Mouse (Mus musculus) embryonic facial prominence, embryonic 13.5 days (tissue): ENCODE results near the gene Baiap2. TPM values are rescaled to one million over a fixed set of nuclear protein-coding genes. Genes with fewer than 3 reads are reported as not detected.

Experiments
- ATAC-seq: fragments of 200-750 bp; cut with Nextera tagmentation; 2 replicates; pipeline ENCODE4 v1.8.0; 2017; ENCODE audit warnings: low read depth; ENCODE audit not compliant: insufficient number of reproducible peaks, insufficient read depth, low FRiP score, low TSS enrichment
- H3K27ac ChIP-seq: fragments of 300-500 bp; sonication (generic); 2 replicates; pipeline ENCODE4 v1.5.1; 2015; ENCODE audit warnings: moderate library complexity, mild to moderate bottlenecking, inconsistent platforms
- H3K27me3 ChIP-seq: fragments of 300-500 bp; sonication (generic); 2 replicates; pipeline ENCODE4 v1.6.1; 2015; ENCODE audit warnings: mild to moderate bottlenecking, inconsistent platforms
- H3K36me3 ChIP-seq: fragments of 300-500 bp; sonication (generic); 2 replicates; pipeline ENCODE4 v1.6.1; 2015; ENCODE audit warnings: mild to moderate bottlenecking, inconsistent platforms
- H3K4me1 ChIP-seq: fragments of 300-500 bp; sonication (generic); 2 replicates; pipeline ENCODE4 v1.6.1; 2015; ENCODE audit warnings: inconsistent platforms
- H3K4me2 ChIP-seq: fragments of 300-500 bp; sonication (generic); 2 replicates; pipeline ENCODE4 v1.6.1; 2015; ENCODE audit warnings: moderate library complexity, mild to moderate bottlenecking, inconsistent platforms
- H3K4me3 ChIP-seq: fragments of 300-500 bp; sonication (generic); 2 replicates; pipeline ENCODE4 v1.5.1; 2015; ENCODE audit warnings: mild to moderate bottlenecking, inconsistent platforms
- H3K9ac ChIP-seq: fragments of 300-500 bp; sonication (generic); 2 replicates; pipeline ENCODE4 v1.6.1; 2015; ENCODE audit warnings: mild to moderate bottlenecking, inconsistent platforms
- H3K9me3 ChIP-seq: fragments of 300-500 bp; sonication (generic); 2 replicates; pipeline ENCODE4 v1.6.1; 2016; ENCODE audit warnings: inconsistent platforms
- WGBS: fragments of 180-500 bp; shearing (Covaris S2); methylation state at CpG from one replicate; pipeline ENCODE4 v1.1.7; 2015; ENCODE audit warnings: mixed read lengths; 5-methylcytosine and 5-hydroxymethylcytosine counted together
- polyA plus RNA-seq: library from polyadenylated mRNA; unstranded; fragments of >200 nt; fragmentation: Nextera tagmentation; extraction: Ambion mirVana; gene quantifications from 2 replicates; pipeline ENCODE4 v1.2.1, GENCODE M21; 2015

Baiap2 gene
- polyA plus RNA-seq, 1 experiment from 2014 or later = 20.0 TPM

GRCm38 (mm10) chr11:120033473-120033872 is 90.9 kb downstream of the Baiap2 start:
- Histone ChIP-seq H3K4me3 (no peak overlapping the region), H3K27ac (no peak overlapping the region), H3K4me1 (peaks cover 16% of the 10 kb centered on the region), H3K36me3 (no peaks in the 10 kb centered on the region), H3K4me2 (no peak overlapping the region), H3K27me3 (no peaks in the 10 kb centered on the region), H3K9me3 (no peaks in the 10 kb centered on the region), H3K9ac (no peak overlapping the region)
- 60% methylated on average over 3 of the region's 3 CpGs for WGBS
- no peak for ATAC-seq

DNA sequence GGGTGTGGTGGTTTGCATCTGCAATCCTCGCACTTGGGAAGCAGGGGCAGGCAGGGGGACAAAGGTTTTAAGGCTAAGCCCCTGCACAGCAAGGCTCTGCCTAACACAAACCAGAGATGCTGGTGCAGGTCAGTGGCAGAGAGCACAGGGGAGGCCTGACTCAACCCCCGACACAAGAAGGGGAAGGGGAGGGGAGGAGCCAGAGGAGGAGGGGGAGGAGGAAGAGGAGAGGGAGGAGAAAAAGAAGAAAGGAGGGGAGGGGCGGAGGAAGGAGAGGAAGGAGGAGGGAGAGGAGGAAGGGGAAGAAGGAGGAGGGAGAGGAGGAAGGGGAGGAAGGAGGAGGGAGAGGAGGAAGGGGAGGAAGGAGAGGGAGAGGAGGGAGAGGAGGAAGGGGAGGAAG is 91.7 kb downstream of the Baiap2 start:
- no peaks in the 10 kb centered on the region for H3K36me3 ChIP-seq
- 35% methylated on average over 3 of the region's 3 CpGs for WGBS
- H3K4me2 ChIP-seq = no peak overlapping the region
- H3K9ac ChIP-seq = no peak overlapping the region
- H3K4me3 ChIP-seq = no peak overlapping the region
- H3K27me3 ChIP-seq = no peaks in the 10 kb centered on the region
- H3K9me3 ChIP-seq = no peaks in the 10 kb centered on the region
- no peak overlapping the region for H3K27ac ChIP-seq
- ATAC-seq = no peak
- H3K4me1 ChIP-seq = peaks cover 16% of the 10 kb centered on the region

DNA sequence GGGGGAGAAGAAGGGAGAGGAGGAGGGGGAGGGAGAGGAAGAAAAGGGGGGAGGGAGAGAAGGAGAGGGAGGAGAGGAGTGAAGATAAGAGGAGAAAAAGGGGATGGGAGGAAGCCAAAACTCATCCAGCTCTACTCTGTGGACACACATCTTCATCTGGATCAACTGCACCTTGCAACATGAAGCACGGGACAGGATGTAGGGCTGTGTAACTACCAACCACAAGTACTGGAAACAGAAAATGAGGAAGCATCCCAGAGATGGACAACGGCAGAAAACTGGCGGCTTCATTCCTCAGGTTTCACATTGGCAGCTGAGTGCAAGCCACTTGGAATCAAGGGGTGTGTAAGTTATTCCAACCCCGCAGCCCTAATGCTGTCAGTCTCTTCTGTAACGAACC is 92.2 kb downstream of the Baiap2 start:
- Histone ChIP-seq H3K9me3 (no peaks in the 10 kb centered on the region), H3K36me3 (no peaks in the 10 kb centered on the region), H3K4me3 (no peak overlapping the region), H3K27ac (no peak overlapping the region), H3K9ac (no peak overlapping the region), H3K27me3 (no peaks in the 10 kb centered on the region), H3K4me2 (no peak overlapping the region), H3K4me1 (peaks cover 19% of the 10 kb centered on the region)
- 56% methylated on average over 5 of the region's 5 CpGs for WGBS
- no peak for ATAC-seq

DNA sequence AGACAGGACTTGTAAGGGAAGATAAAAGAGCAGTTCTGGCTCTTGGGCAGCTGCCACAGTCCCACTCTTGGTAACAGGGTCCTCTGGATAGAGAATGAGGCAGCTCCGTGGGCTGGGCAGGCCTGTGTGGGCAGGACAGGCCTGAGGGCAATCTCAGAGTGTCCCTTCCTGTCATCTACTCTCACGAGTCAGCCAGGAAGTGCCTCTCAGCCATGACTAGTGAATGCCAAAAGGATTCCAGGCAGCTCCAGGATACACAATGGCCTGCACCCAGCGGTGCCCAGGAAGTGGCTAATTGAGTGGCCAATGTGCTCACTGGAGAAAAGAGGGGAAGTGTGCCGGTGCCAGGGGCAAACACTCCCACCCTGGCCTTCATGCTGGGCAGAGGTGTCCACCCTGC is 97.0 kb downstream of the Baiap2 start:
- H3K36me3 ChIP-seq = no peaks in the 10 kb centered on the region
- WGBS = 18% methylated on average over 4 of the region's 4 CpGs
- 0 out of 2 replicates have a peak, but pooled peaks cover 3% of the 10 kb centered on the region for H3K4me1 ChIP-seq
- no peak for ATAC-seq
- no peak overlapping the region for H3K27ac ChIP-seq
- H3K4me2 ChIP-seq = no peak overlapping the region
- H3K27me3 ChIP-seq = no peaks in the 10 kb centered on the region
- H3K9me3 ChIP-seq = no peaks in the 10 kb centered on the region
- no peak overlapping the region for H3K4me3 ChIP-seq
- peak overlapping the region; percentile 49; the same call in 1 of the 2 replicates for H3K9ac ChIP-seq

GRCm38 (mm10) chr11:120040440-120040839 is 97.9 kb downstream of the Baiap2 start:
- WGBS = 72% methylated on average over 8 of the region's 8 CpGs
- Histone ChIP-seq H3K4me2 (no peak overlapping the region), H3K4me3 (no peak overlapping the region), H3K27me3 (no peaks in the 10 kb centered on the region), H3K9me3 (no peaks in the 10 kb centered on the region), H3K9ac (no peak overlapping the region), H3K36me3 (no peaks in the 10 kb centered on the region), H3K27ac (no peak overlapping the region), H3K4me1 (peaks cover 4% of the 10 kb centered on the region)
- no peak for ATAC-seq

DNA sequence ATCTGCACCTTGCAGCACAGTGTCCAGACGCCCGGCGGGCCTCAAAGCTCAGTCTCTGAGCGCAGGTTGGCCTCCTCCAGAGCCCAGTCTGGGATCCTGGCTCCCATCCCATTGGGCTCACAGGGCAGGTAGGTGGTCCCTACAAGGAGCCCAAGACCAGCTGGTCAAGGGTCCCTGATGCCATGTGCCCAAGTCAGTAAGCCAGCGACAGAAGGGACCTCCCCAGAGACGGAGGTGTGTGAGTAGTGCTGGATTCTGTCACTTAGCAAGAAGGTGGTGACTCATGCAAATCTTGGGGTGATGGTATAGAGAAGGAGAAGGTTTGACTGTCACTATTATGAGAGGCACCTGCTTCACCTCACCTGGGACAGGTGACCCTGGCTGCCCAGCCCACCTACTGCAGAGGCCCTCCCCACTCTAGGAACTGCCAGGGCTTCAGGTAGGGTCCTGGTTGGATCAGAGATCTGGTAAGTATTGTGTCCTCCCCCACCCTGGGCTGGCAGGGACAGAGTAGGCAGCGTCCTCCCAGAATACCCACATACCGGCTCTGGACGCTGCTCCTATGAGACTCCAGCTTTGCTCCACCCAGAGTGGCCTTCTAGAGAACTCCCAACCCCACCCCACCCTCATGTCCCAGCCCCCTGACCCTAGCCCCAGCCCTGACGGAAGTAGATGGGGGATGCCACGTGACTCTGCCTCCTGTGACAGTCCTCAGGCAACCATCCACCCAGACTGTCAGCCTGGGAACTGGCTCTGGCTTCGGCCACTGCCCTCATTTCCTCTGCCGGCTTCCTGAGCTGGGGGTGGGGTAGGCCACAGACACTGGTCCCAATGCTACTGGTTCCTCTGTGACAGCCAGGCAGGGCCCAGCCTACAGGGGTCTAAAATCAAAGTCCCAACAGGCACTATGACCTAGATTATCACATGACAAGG is 98.9 kb downstream of the Baiap2 start:
- no peak overlapping the region for H3K27ac ChIP-seq
- peaks cover 15% of the 10 kb centered on the region for H3K4me1 ChIP-seq
- no peaks in the 10 kb centered on the region for H3K36me3 ChIP-seq
- H3K9ac ChIP-seq = no peak overlapping the region
- no peak overlapping the region for H3K4me3 ChIP-seq
- no peaks in the 10 kb centered on the region for H3K9me3 ChIP-seq
- peaks cover 8% of the 10 kb centered on the region for H3K27me3 ChIP-seq
- ATAC-seq = no peak
- no peak overlapping the region for H3K4me2 ChIP-seq
- WGBS = 60% methylated on average over 13 of the region's 13 CpGs

DNA sequence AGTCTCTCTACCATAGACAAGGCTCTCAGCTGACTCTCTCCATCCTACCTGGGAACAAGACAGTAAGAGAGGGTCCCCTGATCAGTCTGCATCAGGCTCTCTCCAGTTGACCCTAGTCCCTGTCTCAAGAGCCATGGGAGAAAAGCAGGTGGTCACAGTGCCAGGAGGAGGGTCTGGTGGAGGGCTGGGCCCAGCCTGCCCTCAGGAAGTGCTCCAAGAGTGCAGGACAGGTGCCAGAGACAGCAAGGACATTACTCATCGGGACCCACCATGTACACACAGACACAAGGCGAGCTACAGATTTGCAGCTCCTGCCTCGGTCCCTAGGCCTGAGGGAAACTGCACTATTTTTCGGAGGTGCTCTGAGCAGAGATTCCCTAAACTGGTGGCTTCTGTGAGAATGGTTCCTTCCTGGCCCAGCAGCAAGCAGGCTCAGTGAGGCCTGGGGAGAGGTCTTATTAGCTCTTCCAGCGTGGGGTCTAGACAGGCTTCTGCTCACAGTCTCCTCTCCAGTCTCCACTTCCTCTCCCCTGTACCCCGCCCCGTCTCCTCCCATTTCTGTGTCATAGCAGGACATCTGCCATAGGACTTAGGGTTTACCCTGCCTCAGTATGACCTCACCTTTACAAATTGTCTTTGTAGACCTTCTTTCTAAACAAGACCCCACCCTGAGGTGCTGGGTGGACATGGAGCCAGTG is 99.7 kb downstream of the Baiap2 start:
- no peak overlapping the region for H3K4me3 ChIP-seq
- peaks cover 19% of the 10 kb centered on the region for H3K4me1 ChIP-seq
- no peak for ATAC-seq
- no peak overlapping the region for H3K27ac ChIP-seq
- no peak overlapping the region for H3K4me2 ChIP-seq
- no peaks in the 10 kb centered on the region for H3K36me3 ChIP-seq
- 71% methylated on average over 7 of the region's 7 CpGs for WGBS
- H3K9ac ChIP-seq = 0 out of 2 replicates have a peak overlapping the region, but pooled peaks have one; percentile 44
- H3K9me3 ChIP-seq = no peaks in the 10 kb centered on the region
- peaks cover 13% of the 10 kb centered on the region for H3K27me3 ChIP-seq

DNA sequence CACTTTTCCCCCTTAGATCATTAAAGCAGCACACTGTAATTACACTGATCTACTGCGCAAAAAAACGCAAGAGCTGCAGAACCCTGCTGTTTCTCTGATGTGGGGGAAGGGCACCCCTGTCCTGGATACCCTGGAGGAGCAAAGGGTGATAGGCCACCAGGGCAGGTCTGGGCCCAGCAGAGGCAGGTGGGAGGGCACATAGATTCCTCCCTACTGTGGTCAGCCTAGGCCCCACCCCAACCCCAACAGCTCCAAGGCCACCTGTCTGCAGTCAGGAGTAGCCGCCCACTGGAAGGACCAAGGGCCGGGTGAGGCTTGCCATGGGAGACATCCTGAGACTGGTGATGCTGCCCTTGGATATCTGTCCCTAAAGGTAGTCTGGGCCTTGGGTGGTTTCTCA is 102.8 kb downstream of the Baiap2 start:
- Histone ChIP-seq H3K4me2 (0 out of 2 replicates have a peak overlapping the region, but pooled peaks have one; percentile 94), H3K27me3 (peaks cover 39% of the 10 kb centered on the region), H3K4me3 (0 out of 2 replicates have a peak overlapping the region, but pooled peaks have one; percentile 68), H3K9me3 (no peaks in the 10 kb centered on the region), H3K9ac (0 out of 2 replicates have a peak overlapping the region, but pooled peaks have one; percentile 77), H3K4me1 (peaks cover 30% of the 10 kb centered on the region), H3K27ac (no peak overlapping the region), H3K36me3 (no peaks in the 10 kb centered on the region)
- WGBS = 58% methylated on average over 4 of the region's 4 CpGs
- no peak for ATAC-seq

DNA sequence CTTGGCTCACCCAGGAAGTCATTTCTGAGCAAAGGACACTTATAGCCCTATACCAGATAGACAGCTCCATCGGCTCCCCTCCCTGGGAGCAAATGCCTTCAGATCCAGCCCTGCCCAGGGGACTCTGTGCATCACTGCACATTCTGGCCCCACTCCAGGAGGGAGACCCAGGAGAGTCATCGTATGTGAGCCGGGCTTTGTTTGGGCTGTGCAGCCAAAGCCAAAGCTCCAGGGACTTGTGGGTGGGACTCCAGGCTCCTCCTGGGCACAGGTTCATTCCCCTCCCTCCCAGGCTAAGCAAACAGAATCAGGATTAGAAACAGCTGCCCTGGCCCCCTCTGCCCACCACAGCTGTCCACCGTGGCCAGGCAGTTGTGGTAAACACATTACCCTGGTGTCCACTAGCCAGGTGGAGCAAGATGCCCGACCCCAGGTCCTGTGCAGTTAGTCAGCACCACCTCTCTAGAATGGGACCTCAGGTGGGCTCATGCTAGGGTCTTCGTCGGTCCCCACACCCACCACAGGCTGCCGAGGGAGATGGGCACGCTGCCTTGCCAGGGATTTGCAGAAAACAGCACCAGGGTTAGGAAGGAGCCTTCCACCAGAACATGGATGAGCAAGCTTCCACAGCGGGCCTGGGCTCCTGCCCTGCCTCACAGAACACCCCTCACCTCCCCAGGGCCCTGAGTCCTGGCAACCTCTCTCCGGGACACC is 103.4 kb downstream of the Baiap2 start:
- no peak for ATAC-seq
- Histone ChIP-seq H3K36me3 (no peaks in the 10 kb centered on the region), H3K4me2 (peak overlapping the region; percentile 94), H3K27ac (no peak overlapping the region), H3K9me3 (no peaks in the 10 kb centered on the region), H3K4me3 (peak overlapping the region; percentile 68), H3K9ac (peak overlapping the region; percentile 77), H3K27me3 (peaks cover 43% of the 10 kb centered on the region), H3K4me1 (peaks cover 31% of the 10 kb centered on the region)
- 34% methylated on average over 11 of the region's 11 CpGs for WGBS

GRCm38 (mm10) chr11:120046553-120047191 is 104.1 kb downstream of the Baiap2 start, which contains the start of gene Aatk:
Gene Aatk (minus strand): TSS chr11:120047167.
- Histone ChIP-seq H3K36me3 (no peaks in the 10 kb centered on the region), H3K4me3 (peak within 1 kb of the TSS; percentile 68), H3K27me3 (peaks cover 43% of the 10 kb centered on the region), H3K9me3 (no peaks in the 10 kb centered on the region), H3K9ac (peak within 1 kb of the TSS; percentile 77), H3K4me2 (peak within 1 kb of the TSS; percentile 94), H3K27ac (no peak within 1 kb of the TSS), H3K4me1 (peaks cover 38% of the 10 kb centered on the region)
- WGBS = 1% methylated on average over 63 of the region's 63 CpGs
- ATAC-seq = no peak
